Mouse (Mus musculus) adrenal gland, postnatal 14 days (tissue): ENCODE results near the gene Lrrc63. TPM values are rescaled to one million over a fixed set of nuclear protein-coding genes. Genes with fewer than 3 reads are reported as not detected.
"Not testable (repeated sequence)": the region's sequence is repeated elsewhere in the genome, so short reads cannot be mapped to it uniquely, and the experiment has no call there.

Experiments used
- DNase-seq: peaks from one replicate; pipeline ENCODE4 v3.0.0; 2021; ENCODE audit warnings: mixed read lengths
- long read RNA-seq, 2 experiments: library from polyadenylated mRNA; stranded (forward); transcript quantifications; one replicate each; pipeline ENCODE4 v2.0.0; 2021
- total RNA-seq: library from RNA; stranded (reverse); gene quantifications from 2 replicates; pipeline ENCODE4 v1.2.3, GENCODE M21; 2021

Lrrc63 gene
- not detected in 2 replicates for total RNA-seq
- long read RNA-seq, experiment 1, result 0 reads
- long read RNA-seq, experiment 2, result 0 reads

GRCm38 (mm10) chr14:75130501-75131318 lies at the start of gene Lrrc63, which contains the start of gene Lcp1:
TSS of gene Lrrc63 (minus strand) at chr14:75130881.
TSS of gene Lcp1 (plus strand) at chr14:75131101.
- peak; percentile 90 for DNase-seq

- DNase-seq, result peak; percentile 29
These were observed 48.7 kb upstream of the Lrrc63 start for GRCm38 (mm10) chr14:75179255-75179963.

- DNase-seq, result no peak
These were observed 48.1 kb upstream of the Lrrc63 start for GRCm38 (mm10) chr14:75178801-75179211.

GRCm38 (mm10) chr14:75178384-75178793 lies 47.7 kb upstream of the Lrrc63 start:
- no peak for DNase-seq

GRCm38 (mm10) chr14:75177400-75177799 lies 46.7 kb upstream of the Lrrc63 start:
- no peak for DNase-seq

GRCm38 (mm10) chr14:75176425-75177045 lies 45.9 kb upstream of the Lrrc63 start:
- DNase-seq, result no peak

GRCm38 (mm10) chr14:75175781-75176180 lies 45.1 kb upstream of the Lrrc63 start:
- no peak for DNase-seq

- DNase-seq, result no peak
These were observed 44.3 kb upstream of the Lrrc63 start for GRCm38 (mm10) chr14:75174731-75175555.

- DNase-seq, result no peak
These were observed 43.6 kb upstream of the Lrrc63 start for GRCm38 (mm10) chr14:75174296-75174695.

- no peak for DNase-seq
These were observed 39.9 kb upstream of the Lrrc63 start for GRCm38 (mm10) chr14:75170546-75170945.

GRCm38 (mm10) chr14:75168501-75168900 lies 37.8 kb upstream of the Lrrc63 start:
- no peak for DNase-seq

- DNase-seq, result no peak
These were observed 35.0 kb upstream of the Lrrc63 start for GRCm38 (mm10) chr14:75165574-75166131.

- DNase-seq, result no peak
These were observed 33.7 kb upstream of the Lrrc63 start for GRCm38 (mm10) chr14:75164345-75164744.

- no peak for DNase-seq
These were observed 33.2 kb upstream of the Lrrc63 start for GRCm38 (mm10) chr14:75163866-75164265.

GRCm38 (mm10) chr14:75159375-75159774 lies 28.7 kb upstream of the Lrrc63 start:
- DNase-seq, result no peak

- no peak for DNase-seq
These were observed 23.8 kb upstream of the Lrrc63 start for GRCm38 (mm10) chr14:75154481-75154880.

- no peak for DNase-seq
These were observed 20.5 kb upstream of the Lrrc63 start for GRCm38 (mm10) chr14:75151146-75151545.

GRCm38 (mm10) chr14:75150653-75151052 lies 20.0 kb upstream of the Lrrc63 start:
- no peak for DNase-seq

- no peak for DNase-seq
These were observed 17.5 kb upstream of the Lrrc63 start for GRCm38 (mm10) chr14:75148229-75148628.

- DNase-seq, result not testable (repeated sequence)
These were observed 17.0 kb upstream of the Lrrc63 start for GRCm38 (mm10) chr14:75147706-75148105.

GRCm38 (mm10) chr14:75139225-75139624 lies 8.5 kb upstream of the Lrrc63 start:
- no peak for DNase-seq

GRCm38 (mm10) chr14:75138503-75138902 lies 7.8 kb upstream of the Lrrc63 start:
- DNase-seq, result no peak
